Mouse (Mus musculus): ENCODE data around the gene Rpl23. TPM values are rescaled to one million over a fixed set of nuclear protein-coding genes. Genes with fewer than 3 reads are reported as not detected.

Rpl23 gene
- polyA plus RNA-seq, 1 experiment from 2014 or later, result 298 TPM

DNA sequence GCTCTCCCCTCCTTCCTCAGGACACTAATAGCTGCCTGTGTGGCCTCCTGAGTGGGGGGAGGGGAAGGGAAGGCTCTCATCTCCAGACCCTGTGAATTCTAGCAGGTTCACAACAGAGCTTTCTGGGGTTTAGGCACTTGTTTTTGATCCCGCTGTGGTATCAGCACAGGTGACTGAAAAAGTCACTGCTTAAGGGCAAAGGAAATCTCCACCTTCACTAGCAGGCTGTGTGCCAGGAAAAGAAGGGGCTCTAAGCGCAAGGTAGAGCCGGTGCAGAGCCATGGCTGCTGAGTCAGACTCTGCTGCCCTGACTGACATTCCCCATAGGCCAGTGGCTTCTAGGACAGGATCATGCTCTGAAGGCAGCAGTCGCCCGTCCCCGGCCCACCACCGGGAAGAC is 53.5 kb downstream of the Rpl23 start:
- H3K4me2 ChIP-seq (ENCODE audit: low read length), result no peak overlapping the region
- WGBS, result 89% methylated on average over 7 of the region's 7 CpGs
- no peak overlapping the region for H3K27ac ChIP-seq (ENCODE audit: low read length)
- no peaks in the 10 kb centered on the region for H3K4me1 ChIP-seq (replicated peaks; ENCODE audit: control insufficient read depth, insufficient read depth, low read length)
- peaks cover 23% of the 10 kb centered on the region; the same call in 1 of the 2 replicates for H3K36me3 ChIP-seq (ENCODE audit: control insufficient read depth, insufficient read depth)
- H3K4me3 ChIP-seq (replicated peaks; ENCODE audit: low read length), result no peak overlapping the region
- no peaks in the 10 kb centered on the region for H3K9me3 ChIP-seq (ENCODE audit: control insufficient read depth, low read length)
- ATAC-seq, result no peak
- H3K9ac ChIP-seq (replicated peaks; ENCODE audit: low read depth, low read length), result no peak overlapping the region
- H3K27me3 ChIP-seq (replicated peaks; ENCODE audit: control insufficient read depth, insufficient read depth, low read length), result no peaks in the 10 kb centered on the region

DNA sequence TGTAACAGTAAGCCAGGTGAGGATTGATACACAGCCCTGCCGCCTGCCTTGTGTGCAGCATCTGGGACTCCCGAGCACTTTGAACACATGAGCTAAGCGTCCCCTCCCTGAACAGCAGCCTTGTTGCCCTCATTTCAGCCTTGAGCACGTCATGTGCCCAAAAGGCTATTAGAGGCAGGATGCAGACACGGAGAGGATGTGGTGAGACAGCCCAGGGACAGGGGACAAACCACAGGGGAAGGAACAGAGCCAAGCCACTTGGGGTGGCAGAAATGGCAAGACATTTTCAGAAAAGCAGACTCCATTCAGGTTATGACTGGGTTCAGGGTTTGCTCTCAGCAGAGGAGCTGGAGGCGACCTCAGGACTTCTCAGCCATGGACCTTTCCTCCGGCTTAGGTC is 53.9 kb downstream of the Rpl23 start:
- no peak overlapping the region for H3K4me3 ChIP-seq (replicated peaks; ENCODE audit: low read length)
- ATAC-seq, result no peak
- H3K27me3 ChIP-seq (replicated peaks; ENCODE audit: control insufficient read depth, insufficient read depth, low read length), result no peaks in the 10 kb centered on the region
- H3K4me1 ChIP-seq (replicated peaks; ENCODE audit: control insufficient read depth, insufficient read depth, low read length), result no peaks in the 10 kb centered on the region
- no peak overlapping the region for H3K4me2 ChIP-seq (ENCODE audit: low read length)
- 86% methylated on average over 7 of the region's 7 CpGs for WGBS
- no peak overlapping the region for H3K9ac ChIP-seq (replicated peaks; ENCODE audit: low read depth, low read length)
- no peak overlapping the region for H3K27ac ChIP-seq (ENCODE audit: low read length)
- peaks cover 23% of the 10 kb centered on the region; the same call in 1 of the 2 replicates for H3K36me3 ChIP-seq (ENCODE audit: control insufficient read depth, insufficient read depth)
- H3K9me3 ChIP-seq (ENCODE audit: control insufficient read depth, low read length), result no peaks in the 10 kb centered on the region

Small RNA genes lying within 50 kb of the gene (microRNA-seq; reads per million reads assigned to microRNA genes)
- gene Mir8102, result not detected

Other genes with a start within 250 kb of the Rpl23 start
- 7.0 and 9.9 TPM in 2 replicates for gene Srcin1, start 206.3 kb downstream of the Rpl23 start, polyA plus RNA-seq (2015; fragmentation: Nextera tagmentation; extraction: Ambion mirVana)
- 2.1 and 2.6 TPM in 2 replicates for gene Epop, start 152.7 kb downstream of the Rpl23 start, polyA plus RNA-seq (2015; fragmentation: Nextera tagmentation; extraction: Ambion mirVana)
- 4.2 and 5.1 TPM in 2 replicates for gene Mllt6, start 119.0 kb downstream of the Rpl23 start, polyA plus RNA-seq (2015; fragmentation: Nextera tagmentation; extraction: Ambion mirVana)
- 14.6 and 15.4 TPM in 2 replicates for gene Cisd3, start 96.6 kb downstream of the Rpl23 start, polyA plus RNA-seq (2015; fragmentation: Nextera tagmentation; extraction: Ambion mirVana)
- 14.8 and 19.8 TPM in 2 replicates for gene Pcgf2, start 81.9 kb downstream of the Rpl23 start, polyA plus RNA-seq (2015; fragmentation: Nextera tagmentation; extraction: Ambion mirVana)
- gene Psmb3, start 79.0 kb downstream of the Rpl23 start, polyA plus RNA-seq (2015; fragmentation: Nextera tagmentation; extraction: Ambion mirVana), result 403 and 431 TPM in 2 replicates
- gene Pip4k2b, start 37.7 kb downstream of the Rpl23 start, polyA plus RNA-seq (2015; fragmentation: Nextera tagmentation; extraction: Ambion mirVana), result 4.1 and 4.7 TPM in 2 replicates
- 17.1 and 19.5 TPM in 2 replicates for gene Cwc25, start 15.9 kb downstream of the Rpl23 start, polyA plus RNA-seq (2015; fragmentation: Nextera tagmentation; extraction: Ambion mirVana)
- 0.57 and 0.85 TPM in 2 replicates for gene 1700001P01Rik, start 6.5 kb downstream of the Rpl23 start, polyA plus RNA-seq (2015; fragmentation: Nextera tagmentation; extraction: Ambion mirVana)
- 140 and 159 TPM in 2 replicates for gene Lasp1, start 16.6 kb upstream of the Rpl23 start, polyA plus RNA-seq (2015; fragmentation: Nextera tagmentation; extraction: Ambion mirVana)
- gene B230217C12Rik, start 58.3 kb upstream of the Rpl23 start, polyA plus RNA-seq (2015; fragmentation: Nextera tagmentation; extraction: Ambion mirVana), result 21.1 and 24.1 TPM in 2 replicates
- gene Fbxo47, start 101.7 kb upstream of the Rpl23 start, polyA plus RNA-seq (2015; fragmentation: Nextera tagmentation; extraction: Ambion mirVana), result 0.63 and 0.68 TPM in 2 replicates
- 0.72 and 0.96 TPM in 2 replicates for gene Plxdc1, start 204.0 kb upstream of the Rpl23 start, polyA plus RNA-seq (2015; fragmentation: Nextera tagmentation; extraction: Ambion mirVana)
- 4.6 and 6.4 TPM in 2 replicates for gene Arl5c, start 213.7 kb upstream of the Rpl23 start, polyA plus RNA-seq (2015; fragmentation: Nextera tagmentation; extraction: Ambion mirVana)
- 39.0 and 52.1 TPM in 2 replicates for gene Cacnb1, start 240.6 kb upstream of the Rpl23 start, polyA plus RNA-seq (2015; fragmentation: Nextera tagmentation; extraction: Ambion mirVana)
- gene Rpl19, start 244.3 kb upstream of the Rpl23 start, polyA plus RNA-seq (2015; fragmentation: Nextera tagmentation; extraction: Ambion mirVana), result 652 and 659 TPM in 2 replicates